Mouse (Mus musculus) thymus, postnatal 14 days (tissue): ENCODE results near the gene Mkrn3.

Experiments
- DNase-seq: peaks from one replicate; pipeline ENCODE4 v3.0.0; 2021

Gene Mkrn3

DNA sequence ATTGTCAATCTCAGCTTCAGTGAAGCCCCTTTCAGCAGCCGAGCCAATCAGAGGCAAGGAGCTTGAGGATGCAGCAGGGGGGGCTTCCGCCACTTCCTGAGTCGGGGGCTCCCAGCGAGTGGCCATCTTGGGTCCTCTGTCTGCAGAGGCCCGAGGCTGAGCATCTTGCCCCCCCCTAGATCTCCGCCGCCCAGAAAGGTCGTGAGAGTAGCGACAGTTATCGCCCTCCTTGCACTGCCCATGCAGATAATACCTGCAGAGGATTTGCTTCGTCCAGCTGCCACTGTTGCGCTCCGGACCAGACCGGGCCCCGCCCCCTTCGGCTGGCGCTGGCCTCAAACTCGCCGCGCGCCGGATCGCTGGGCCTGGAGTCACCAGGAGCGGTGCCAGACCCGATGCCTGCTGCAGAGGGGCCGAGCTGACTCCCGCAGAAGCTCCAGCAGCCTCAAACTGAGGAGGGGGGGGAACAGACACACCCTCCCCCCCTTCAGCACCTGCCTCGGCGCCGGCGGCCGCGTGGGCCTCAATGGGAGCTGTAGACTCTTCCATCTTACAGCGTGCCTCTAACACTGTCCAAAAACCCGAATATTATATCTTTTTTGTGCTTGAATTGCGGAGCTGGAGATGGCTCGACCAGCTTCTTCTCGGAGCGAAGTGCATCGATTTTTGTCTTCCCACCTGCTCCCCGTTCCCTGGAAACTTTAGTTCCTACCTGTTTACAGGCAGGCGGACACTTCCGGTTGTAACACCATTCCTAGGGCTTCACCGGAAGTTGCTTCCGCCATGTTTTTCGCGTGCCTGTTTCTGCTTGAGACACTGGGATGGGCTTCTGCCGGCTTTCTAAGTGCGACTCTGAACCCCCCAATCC, at the start of gene Mkrn3:
TSS of gene Mkrn3 (minus strand) at position 647 of the 868 bp plus-strand sequence.
- peak; percentile 38 for DNase-seq

GRCm38 (mm10) chr7:62463878-62464755, 44.2 kb upstream of the Mkrn3 start, which contains the start of gene Peg12:
Gene Peg12, minus strand, starts transcription at chr7:62464510.
- DNase-seq = peak; percentile 32

GRCm38 (mm10) chr7:62463007-62463877, 43.3 kb upstream of the Mkrn3 start:
- DNase-seq = peak; percentile 4

DNA sequence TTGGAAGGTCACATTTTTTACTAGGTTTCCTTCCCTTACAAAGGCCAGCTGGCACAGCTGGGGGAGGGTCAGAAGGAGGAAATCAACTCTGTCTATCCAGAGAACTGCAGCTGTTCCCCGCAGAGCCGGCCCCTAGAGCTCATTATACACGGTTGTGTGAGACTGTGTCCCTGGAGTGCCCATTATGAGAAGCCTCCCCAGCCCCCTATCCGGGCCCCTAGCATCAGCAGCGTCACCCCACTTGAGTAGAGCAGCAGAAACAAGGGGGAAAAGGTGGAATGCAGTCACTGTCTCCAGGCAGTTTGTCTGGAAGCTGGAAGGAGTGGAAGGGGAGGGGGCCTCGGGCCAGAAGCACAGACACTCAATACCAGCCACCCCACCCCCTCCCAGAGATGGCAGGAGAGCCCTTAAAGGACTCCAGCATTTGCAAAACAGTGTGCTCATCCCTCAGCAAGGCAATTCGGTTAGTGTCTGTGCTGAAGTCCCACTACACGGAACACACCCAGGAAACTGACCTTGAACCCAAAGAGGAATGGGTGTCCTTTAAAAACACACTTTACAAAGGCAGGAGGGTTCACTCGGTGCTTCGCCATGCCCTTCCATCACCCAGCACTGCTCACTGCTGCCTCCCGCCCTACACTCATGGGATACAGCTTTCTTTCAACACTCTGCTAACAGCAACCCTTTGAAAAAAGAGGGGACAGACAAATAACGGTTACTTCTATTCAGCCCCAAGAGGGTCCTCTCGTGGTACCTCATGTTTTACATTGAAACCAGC, 42.5 kb upstream of the Mkrn3 start:
- no peak for DNase-seq

DNA sequence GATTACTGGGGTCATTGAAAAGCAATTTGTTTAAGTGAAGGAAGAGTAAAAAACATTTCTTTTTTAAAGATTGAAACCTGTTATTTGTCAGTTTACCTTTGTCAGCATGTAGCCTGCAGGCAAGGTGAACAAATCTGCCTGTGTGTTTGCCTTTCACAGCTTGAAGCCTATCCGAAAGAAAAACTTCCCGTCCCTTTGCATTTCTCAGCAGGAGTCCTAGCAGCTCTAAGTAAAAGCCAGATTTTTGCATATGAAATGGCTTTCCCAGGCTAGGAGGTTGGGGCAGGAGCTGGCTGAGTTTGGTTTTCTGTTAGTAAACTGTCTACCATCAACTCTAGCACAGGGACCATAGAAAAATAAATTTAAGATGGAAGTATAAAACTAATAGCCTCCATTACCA, 32.4 kb upstream of the Mkrn3 start:
- DNase-seq = no peak

GRCm38 (mm10) chr7:62445431-62446165, 25.7 kb upstream of the Mkrn3 start:
- no peak for DNase-seq

DNA sequence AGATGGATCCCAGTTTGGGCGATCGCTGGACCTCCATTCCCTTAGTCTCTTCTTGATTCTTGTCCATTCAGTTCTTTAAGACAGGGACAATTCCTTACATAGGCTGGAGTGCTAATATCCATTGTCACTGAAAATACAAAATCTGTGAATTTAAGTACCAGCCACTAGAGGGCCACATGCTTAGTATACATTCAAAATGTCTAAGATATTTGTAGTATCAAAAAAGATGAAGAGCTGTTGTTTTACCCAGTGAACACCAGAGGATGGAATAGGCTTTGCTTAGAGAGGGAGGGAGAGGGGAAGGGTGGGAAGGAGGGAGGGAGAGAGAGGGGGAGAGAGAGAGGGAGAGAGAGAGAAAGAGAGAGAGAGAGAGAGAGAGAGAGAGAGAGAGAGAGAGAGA, 16.5 kb upstream of the Mkrn3 start:
- DNase-seq = no peak

DNA sequence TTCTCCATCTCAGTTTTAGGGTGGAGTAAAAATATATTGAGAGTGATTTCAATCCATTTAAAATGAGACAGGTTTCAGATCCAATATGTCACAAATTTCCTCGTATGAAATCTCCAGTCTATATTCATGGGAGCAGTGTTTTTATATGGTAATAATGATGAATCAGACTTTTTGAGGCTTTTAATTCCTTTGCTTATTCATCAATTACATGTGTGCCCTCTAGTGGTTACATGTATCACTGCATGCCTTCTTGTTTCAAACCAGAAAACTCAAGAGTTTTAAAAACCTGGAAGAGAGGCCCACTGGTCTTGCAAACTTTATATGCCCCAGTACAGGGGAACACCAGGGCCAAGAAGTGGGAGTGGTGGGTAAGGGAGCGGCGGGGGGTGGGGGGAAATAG, 13.3 kb upstream of the Mkrn3 start:
- DNase-seq = no peak

DNA sequence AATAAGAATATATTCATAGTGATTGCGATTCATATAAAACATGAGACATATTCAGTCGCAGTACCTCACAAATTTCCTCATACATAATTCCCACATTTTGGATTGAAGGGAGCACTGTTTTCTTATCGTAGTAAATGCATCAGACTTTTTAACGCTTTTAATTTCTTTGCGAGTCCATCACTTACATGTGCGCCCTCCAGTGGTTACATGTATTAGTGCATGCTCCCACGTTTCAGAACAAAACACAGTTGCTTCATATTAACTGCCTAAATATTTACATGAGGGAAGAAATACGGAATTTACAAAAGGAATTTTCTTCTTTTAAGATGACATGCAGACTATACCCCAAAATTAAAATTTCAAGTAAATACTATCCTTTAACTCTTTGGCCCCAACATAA, 8.4 kb upstream of the Mkrn3 start:
- DNase-seq = no peak

DNA sequence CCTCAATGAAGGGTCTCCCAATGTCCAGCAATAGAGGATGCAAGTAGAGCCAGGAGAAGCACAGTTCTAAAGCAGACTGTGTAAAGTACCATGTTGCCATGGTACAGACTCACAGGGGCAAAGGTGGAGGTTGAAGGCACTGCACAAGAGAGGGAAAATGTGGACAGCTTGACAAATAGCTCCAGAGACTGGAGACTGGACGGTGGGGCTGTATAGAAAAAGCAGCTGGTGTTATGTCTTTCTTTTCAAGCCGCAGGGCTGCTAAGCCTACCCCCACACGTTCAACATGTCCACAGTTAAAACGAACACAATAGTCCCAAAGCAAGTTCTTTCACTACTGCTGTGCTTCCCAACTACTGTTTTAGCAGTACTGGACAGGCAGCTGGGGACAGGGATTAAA, 3.3 kb upstream of the Mkrn3 start:
- no peak for DNase-seq

GRCm38 (mm10) chr7:62420566-62420965, 627 bp upstream of the Mkrn3 start:
- no peak for DNase-seq

GRCm38 (mm10) chr7:62419105-62419492, 840 bp downstream of the Mkrn3 start:
- DNase-seq = no peak

GRCm38 (mm10) chr7:62418346-62418745, 1.6 kb downstream of the Mkrn3 start:
- no peak for DNase-seq

GRCm38 (mm10) chr7:62416173-62416572, 3.8 kb downstream of the Mkrn3 start:
- DNase-seq = no peak

DNA sequence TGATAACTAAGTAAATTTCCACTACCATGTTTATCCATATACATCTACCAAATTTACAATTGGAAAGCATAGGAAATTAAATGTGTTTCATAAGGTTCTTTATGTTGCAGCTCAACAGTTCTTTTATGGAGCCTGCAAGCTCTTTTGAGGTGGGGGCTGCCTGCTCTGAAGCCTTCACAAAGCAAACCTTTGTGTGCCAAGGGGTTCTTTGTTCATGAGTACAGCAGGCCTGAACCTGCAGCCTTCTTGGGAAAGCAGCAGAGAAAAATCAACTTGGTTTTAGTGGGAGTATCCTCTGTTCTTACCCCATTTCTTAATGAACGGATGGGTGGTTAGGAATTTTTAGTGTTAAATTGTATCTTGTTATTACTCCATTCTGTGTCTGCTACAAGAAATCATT, 4.7 kb downstream of the Mkrn3 start:
- DNase-seq = no peak

GRCm38 (mm10) chr7:62407803-62408202, 12.1 kb downstream of the Mkrn3 start:
- no peak for DNase-seq

GRCm38 (mm10) chr7:62406573-62407050, 13.3 kb downstream of the Mkrn3 start:
- DNase-seq = no peak

DNA sequence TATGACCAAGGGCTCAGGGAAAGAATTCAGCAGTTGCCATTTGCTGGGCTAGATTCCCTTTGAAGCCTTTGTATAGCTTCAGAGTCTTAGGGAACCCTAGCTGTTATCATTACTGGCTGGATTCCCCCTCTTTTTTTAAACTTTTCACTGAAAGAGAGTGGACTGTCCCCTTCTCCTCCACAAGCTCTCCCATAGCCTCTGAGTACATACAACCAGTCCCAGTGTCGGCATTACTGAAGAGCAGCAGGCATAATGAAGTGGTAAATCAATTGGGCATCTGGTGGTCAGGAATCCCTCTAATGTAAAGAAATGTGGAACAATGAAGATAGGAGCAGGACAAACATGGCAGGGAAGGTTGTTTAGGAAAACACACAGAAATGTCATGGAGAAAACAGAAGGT, 27.7 kb downstream of the Mkrn3 start:
- DNase-seq = no peak

- DNase-seq = no peak
These were observed 31.6 kb downstream of the Mkrn3 start for GRCm38 (mm10) chr7:62388291-62388690.

GRCm38 (mm10) chr7:62382391-62382790, 37.5 kb downstream of the Mkrn3 start:
- no peak for DNase-seq

DNA sequence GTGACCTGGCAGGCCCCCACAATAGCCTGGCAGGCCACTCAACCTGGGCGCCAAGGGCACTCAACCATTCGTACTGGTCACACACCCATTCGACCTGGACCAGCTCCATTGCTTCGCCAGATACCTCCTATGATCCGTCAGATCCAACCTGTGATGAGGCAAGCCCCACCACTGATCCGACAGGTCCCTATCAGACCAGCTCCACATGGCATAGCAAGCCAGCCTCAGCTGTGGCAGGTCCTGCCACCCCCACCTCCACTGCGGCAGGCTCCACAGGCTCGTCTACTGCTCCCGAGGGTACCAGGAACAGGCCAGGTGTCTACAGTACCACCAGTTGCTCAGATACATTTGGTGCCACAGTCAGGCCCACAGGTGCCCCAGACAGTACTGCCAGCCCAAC, 41.4 kb downstream of the Mkrn3 start:
- no peak for DNase-seq
